24 mouse cellular contexts compared by ENCODE assay signal in genomic region chr7:126183583-126183982, GRCm38 (mm10). TPM values are rescaled to one million over a fixed set of nuclear protein-coding genes. Genes with fewer than 3 reads are reported as not detected.
DNase-seq lines count a peak whose midpoint lies in the region; ATAC-seq and TF ChIP-seq lines count a peak whose summit lies in the region.
"Had no signal": no experiment of that assay in that cellular context is flagged by ENCODE, and none has a peak within 500 bp of the region (broad histone marks: within the 10 kb centered on the region; RNA-seq: fewer than 3 reads in every experiment).

No protein-coding gene starts in this region.

- no peaks in the 10 kb centered on the region for H3K9me3 ChIP-seq in liver, embryonic 11.5 days (ENCODE audit: control insufficient read depth, low read length)
- H3K9me3 ChIP-seq in liver, embryonic 14.5 days (ENCODE audit: control insufficient read depth, low read length): no peaks in the 10 kb centered on the region
- H3K9me3 ChIP-seq: embryonic facial prominence, embryonic 12.5 days; forebrain, embryonic 13.5 days; heart, embryonic 10.5 days; hindbrain, embryonic 12.5 days had no signal

- intact Hi-C loops in left cerebral cortex, postnatal 10 days (cut with DNase I): no loop called here

- no peak for DNase-seq in liver, embryonic 11.5 days (ENCODE audit: low spot score)
- no peak for DNase-seq in liver
- peak; percentile 54 for DNase-seq in c-Kit-positive CD71-positive TER-119-positive erythroid progenitor cells, embryonic 14.5 days (ENCODE audit: low spot score)
- DNase-seq in liver, embryonic 14.5 days (ENCODE audit: low read depth in 3 of 3, low spot score in 3 of 3): peak; percentile 38 to 51 (median 40)
- no peak for DNase-seq in embryo, embryonic 10.5 days (ENCODE audit: low spot score)
- no peak for DNase-seq in spleen, adult 18-20 months
- no peak for DNase-seq in left cerebral cortex, postnatal 10 days (ENCODE audit: extremely low spot score in 1 of 2, low spot score in 2 of 2)
- DNase-seq: adrenal gland, postnatal 14 days; B cell, adult 2 months; cerebellum, adult 2 months; cerebellum, postnatal 10 days; gastrocnemius, postnatal 14 days; heart, postnatal 36 days had no signal

- peak; percentile 76 for TF ChIP-seq EP300 in liver, embryonic 14.5 days (IDR thresholded peaks at IDR 0.05; ENCODE audit: low read depth)

- no peak overlapping the region for H3K9ac ChIP-seq in liver, embryonic 11.5 days (ENCODE audit: low read depth, low read length)
- H3K9ac ChIP-seq in liver, embryonic 14.5 days (replicated peaks): no peak overlapping the region
- H3K9ac ChIP-seq: embryonic facial prominence, embryonic 12.5 days; forebrain, embryonic 13.5 days; forebrain, postnatal 0 days; hindbrain, embryonic 12.5 days had no signal

- H3K4me3 ChIP-seq in liver, embryonic 11.5 days (ENCODE audit: low read depth, low read length): no peak overlapping the region
- H3K4me3 ChIP-seq in liver, embryonic 14.5 days (ENCODE audit: insufficient read depth in 1 of 2, low read depth in 2 of 2, low read length in 2 of 2): no peak overlapping the region
- H3K4me3 ChIP-seq: embryonic facial prominence, embryonic 12.5 days; forebrain, embryonic 13.5 days; heart, embryonic 10.5 days; hindbrain, embryonic 12.5 days had no signal

- peak overlapping the region; percentile 5; the same call in 1 of the 2 replicates for H3K4me2 ChIP-seq in liver, embryonic 11.5 days
- peak overlapping the region; percentile 49 for H3K4me2 ChIP-seq in liver, embryonic 14.5 days (ENCODE audit: low read depth)
- H3K4me2 ChIP-seq: embryonic facial prominence, embryonic 12.5 days; forebrain, embryonic 13.5 days; hindbrain, embryonic 12.5 days had no signal

- no peaks in the 10 kb centered on the region for H3K27me3 ChIP-seq in liver, embryonic 11.5 days (replicated peaks; ENCODE audit: control insufficient read depth, insufficient read depth, low read length)
- no peaks in the 10 kb centered on the region for H3K27me3 ChIP-seq in liver, embryonic 14.5 days (ENCODE audit: control insufficient read depth, insufficient read depth, low read length)
- H3K27me3 ChIP-seq: embryonic facial prominence, embryonic 12.5 days; forebrain, embryonic 13.5 days; hindbrain, embryonic 12.5 days; Patski had no signal

- H3K36me3 ChIP-seq in liver, embryonic 11.5 days (ENCODE audit: control insufficient read depth, insufficient read depth, low read length): no peaks in the 10 kb centered on the region
- H3K36me3 ChIP-seq in liver, embryonic 14.5 days (replicated peaks; ENCODE audit: control insufficient read depth, insufficient read depth, low read depth): no peaks in the 10 kb centered on the region
- H3K36me3 ChIP-seq: embryonic facial prominence, embryonic 12.5 days; hindbrain, embryonic 12.5 days had no signal

- TF ChIP-seq CTCF in liver, embryonic 14.5 days (IDR thresholded peaks at IDR 0.05; ENCODE audit: low read depth): no peak

- peaks cover 65% of the 10 kb centered on the region for H3K4me1 ChIP-seq in liver, embryonic 11.5 days (replicated peaks; ENCODE audit: control insufficient read depth, insufficient read depth, low read length)
- peaks cover 42 to 51% of the 10 kb centered on the region in 2 experiments for H3K4me1 ChIP-seq in liver, embryonic 14.5 days (replicated peaks; ENCODE audit: control insufficient read depth in 2 of 2, insufficient read depth in 2 of 2, low read length in 1 of 2)

- H3K27ac ChIP-seq in liver, embryonic 11.5 days (ENCODE audit: low read depth, low read length): no peak overlapping the region
- peak overlapping the region; percentile 35 for H3K27ac ChIP-seq in liver, embryonic 14.5 days
- H3K27ac ChIP-seq: embryonic facial prominence, embryonic 12.5 days; forebrain, embryonic 13.5 days; heart, embryonic 10.5 days; hindbrain, embryonic 12.5 days had no signal

- peak; percentile 68 for ATAC-seq in liver, embryonic 11.5 days (replicated peaks; ENCODE audit: low FRiP score)
- ATAC-seq in liver, embryonic 14.5 days (ENCODE audit: insufficient read depth): peak; percentile 75; the same call in 1 of the 2 replicates
- 0 out of 2 replicates have a peak, but pooled peaks have one; percentile 21 for ATAC-seq in megakaryocyte progenitor cell, adult 5-6 weeks (replicated peaks; ENCODE audit: poor library complexity)
- ATAC-seq: activated CD4-positive, CD25-positive, alpha-beta regulatory T cell, adult 4 months; CD4-positive, CD25-positive, alpha-beta regulatory T cell, adult 4 months; forebrain, embryonic 13.5 days; forebrain, postnatal 0 days; hindbrain, embryonic 16.5 days; inflammation-experienced regulatory T-cells, adult 6 months; Patski had no signal

- WGBS in liver, embryonic 11.5 days: 41% methylated on average over 1 of the region's 1 CpGs
- 13% methylated on average over 1 of the region's 1 CpGs for WGBS in liver, embryonic 14.5 days (ENCODE audit: insufficient replicate concordance)

RNA-seq across cellular contexts. Expression of gene Xpo6, which starts 16.7 kb away (rescaled TPM):
- polyA plus RNA-seq in liver, embryonic 11.5 days (2014; fragmentation: Nextera tagmentation; extraction: Ambion mirVana): 58.7 and 59.7 TPM in 2 replicates
- polyA plus RNA-seq in liver, embryonic 14.5 days (2012; rRNA removed): 47.5 and 52.3 TPM in 2 replicates
- polyA plus RNA-seq in liver, embryonic 14.5 days (2014; fragmentation: Nextera tagmentation; extraction: Ambion mirVana): 18.2 and 19.2 TPM in 2 replicates
- 124 and 125 TPM in 2 replicates for total RNA-seq in megakaryocyte progenitor cell, adult 5-6 weeks (2015)
- total RNA-seq in megakaryocyte progenitor cell, adult 5-6 weeks (2017): 38.4 and 51.4 TPM in 2 replicates
- total RNA-seq in left cerebral cortex, postnatal 10 days (2021): 100 to 1,000 TPM; 101 to 103 TPM

Comparison
In these comparisons a context has a peak if more than half of its experiments do, and no peak if none do; other contexts are left out.
1. DNase-seq: peak in c-Kit-positive CD71-positive TER-119-positive erythroid progenitor cells, embryonic 14.5 days (single experiment) and liver, embryonic 14.5 days (3 of 3); none in liver, embryonic 11.5 days (single experiment), liver (single experiment), embryo, embryonic 10.5 days (single experiment), spleen, adult 18-20 months (0 of 2) and left cerebral cortex, postnatal 10 days (0 of 2).
2. ATAC-seq: peak in every context shown above with its lines; median percentile 75 in liver, embryonic 14.5 days; 68 in liver, embryonic 11.5 days; 21 in megakaryocyte progenitor cell, adult 5-6 weeks.